Mouse (Mus musculus) lung, postnatal 36 days (tissue): ENCODE results near the gene Rfx8.

ENCODE experiments used
- DNase-seq: peaks from one replicate; pipeline ENCODE4 v3.0.0; 2022; ENCODE audit warnings: mixed read lengths

Gene Rfx8

GRCm38 (mm10) chr1:39644333-39644732 is 76.5 kb downstream of the Rfx8 start:
- no peak for DNase-seq

- DNase-seq, result no peak
Observed at GRCm38 (mm10) chr1:39641667-39642066, 79.1 kb downstream of the Rfx8 start.

- DNase-seq, result no peak
Observed at GRCm38 (mm10) chr1:39637139-39637538, 83.7 kb downstream of the Rfx8 start.

DNA sequence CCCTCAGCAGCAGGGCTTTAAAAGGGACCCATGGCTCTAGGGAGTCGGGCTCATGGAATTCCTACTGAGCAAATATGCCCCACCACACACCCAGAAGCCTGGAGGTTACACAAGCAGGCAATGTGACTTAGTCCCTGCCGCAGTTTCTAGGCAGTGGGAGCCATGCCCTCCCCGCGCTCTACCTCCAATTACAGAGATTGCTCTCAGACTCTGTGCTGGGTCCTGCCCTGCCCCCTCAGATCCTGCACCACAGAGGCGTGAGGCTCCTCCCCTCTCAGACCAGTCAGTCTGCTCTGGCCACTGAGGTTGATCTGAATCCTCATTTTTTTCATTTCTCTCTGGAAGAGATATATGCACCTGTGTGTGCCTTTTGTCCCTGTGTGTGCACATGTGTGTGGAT is 84.1 kb downstream of the Rfx8 start:
- DNase-seq, result peak; percentile 11

GRCm38 (mm10) chr1:39636196-39636595 is 84.6 kb downstream of the Rfx8 start:
- no peak for DNase-seq

GRCm38 (mm10) chr1:39628606-39629005 is 92.2 kb downstream of the Rfx8 start:
- DNase-seq, result no peak

DNA sequence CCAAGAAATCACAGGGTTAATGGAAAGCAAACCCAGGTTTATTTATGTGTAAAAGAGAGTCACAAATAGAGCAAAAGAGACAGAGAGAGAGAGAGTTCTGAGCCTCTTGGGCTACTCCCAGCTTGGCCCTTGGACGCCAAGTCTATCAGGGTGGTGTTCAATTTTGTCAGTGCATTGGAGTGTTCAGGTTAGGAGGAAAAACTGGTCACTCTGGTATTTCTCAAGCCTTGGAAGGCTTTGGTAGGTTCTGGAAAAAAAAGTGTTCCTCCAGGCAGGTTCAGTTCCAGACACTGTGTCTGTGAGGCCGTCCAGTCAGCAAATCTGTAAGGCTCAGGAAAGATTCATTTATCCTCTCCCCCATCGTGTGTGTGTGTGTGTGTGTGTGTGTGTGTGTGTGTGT is 95.3 kb downstream of the Rfx8 start:
- no peak for DNase-seq

GRCm38 (mm10) chr1:39623729-39624128 is 97.1 kb downstream of the Rfx8 start:
- DNase-seq, result no peak

- no peak for DNase-seq
Observed at GRCm38 (mm10) chr1:39623106-39623505, 97.7 kb downstream of the Rfx8 start.

GRCm38 (mm10) chr1:39618524-39618923 is 102.3 kb downstream of the Rfx8 start:
- DNase-seq, result no peak

DNA sequence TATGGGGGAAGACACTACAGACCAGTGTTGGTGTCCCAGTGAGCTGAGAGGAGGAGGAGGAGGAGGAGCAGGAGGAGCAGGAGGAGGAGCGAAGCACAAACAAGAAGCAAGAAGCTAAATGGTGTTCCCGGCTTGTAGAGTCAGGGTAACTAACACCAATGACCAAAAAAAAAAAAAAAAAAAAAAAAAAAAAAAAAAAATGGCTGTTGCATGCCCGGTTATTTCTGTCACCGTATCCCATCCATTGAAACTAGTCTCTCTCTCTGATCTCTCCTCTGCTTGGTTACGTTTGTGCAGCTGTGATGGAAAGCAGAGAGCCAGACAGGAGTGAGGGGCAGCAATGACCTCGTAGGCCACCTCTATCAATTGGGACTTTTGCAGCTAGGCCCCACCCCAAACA is 105.3 kb downstream of the Rfx8 start:
- no peak for DNase-seq
